Mouse (Mus musculus) CD8-positive naive resting alpha-beta T cell, adult 2 months (primary cell): Measurements from ENCODE around the gene C1qtnf12.

Source experiments
- DNase-seq, 2 experiments: peaks; one replicate each; pipeline ENCODE4 v3.0.0; 2022; ENCODE audit warnings: low read depth in 2 of 2, low spot score in 2 of 2

Gene C1qtnf12

DNA sequence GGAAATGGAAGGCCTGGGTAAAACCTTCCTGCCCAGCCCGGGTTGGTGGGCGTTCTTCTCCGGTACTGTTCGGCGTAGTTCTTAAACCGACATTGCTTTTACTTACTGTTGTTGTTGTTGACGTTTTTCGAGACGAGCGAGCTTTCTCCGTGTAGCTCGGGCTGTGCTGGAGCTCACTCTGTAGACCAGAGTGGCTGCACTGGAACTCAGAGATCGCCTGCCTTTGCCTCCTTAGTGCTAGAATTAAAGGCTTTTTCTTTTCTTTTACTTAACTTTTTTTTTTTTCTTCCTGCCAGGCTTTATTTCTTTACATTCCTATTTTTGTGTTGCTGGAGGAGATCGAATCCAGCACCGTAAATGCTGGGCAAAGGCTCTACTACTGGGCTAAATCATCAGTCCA lies 31.5 kb downstream of the C1qtnf12 start:
- DNase-seq = no peak

- peak in 1 of 2 experiments; percentile 29 for DNase-seq
These were observed 42.0 kb downstream of the C1qtnf12 start for GRCm38 (mm10) chr4:156004109-156004508.

DNA sequence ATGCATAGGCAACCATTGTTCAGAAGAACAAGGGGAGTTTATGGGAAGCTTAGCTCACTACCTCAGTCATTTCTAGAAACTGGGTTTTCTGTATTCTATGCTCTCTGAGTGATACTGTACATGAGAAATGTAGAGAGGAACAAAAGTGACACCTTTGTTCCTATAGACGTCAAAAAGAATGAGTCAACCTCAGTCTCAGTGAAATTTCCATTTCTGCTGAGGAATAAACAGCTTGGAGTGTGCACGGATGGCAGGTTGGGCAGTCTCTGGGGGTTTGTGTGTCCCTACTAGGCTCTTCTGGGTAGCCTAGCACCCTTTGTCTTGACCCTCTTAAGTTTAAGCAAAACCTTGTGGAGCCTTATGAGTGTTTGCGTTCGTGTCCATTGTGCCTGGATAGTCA lies 46.3 kb downstream of the C1qtnf12 start:
- no peak for DNase-seq

- DNase-seq = no peak
These were observed 51.5 kb downstream of the C1qtnf12 start, which contains the start of gene Tnfrsf4 for GRCm38 (mm10) chr4:156013637-156014036. Tnfrsf4 (plus strand) TSS chr4:156013843.

GRCm38 (mm10) chr4:156014436-156014835 lies 52.3 kb downstream of the C1qtnf12 start:
- no peak for DNase-seq
